Mouse (Mus musculus): ENCODE results near the gene Ago4.

DNA sequence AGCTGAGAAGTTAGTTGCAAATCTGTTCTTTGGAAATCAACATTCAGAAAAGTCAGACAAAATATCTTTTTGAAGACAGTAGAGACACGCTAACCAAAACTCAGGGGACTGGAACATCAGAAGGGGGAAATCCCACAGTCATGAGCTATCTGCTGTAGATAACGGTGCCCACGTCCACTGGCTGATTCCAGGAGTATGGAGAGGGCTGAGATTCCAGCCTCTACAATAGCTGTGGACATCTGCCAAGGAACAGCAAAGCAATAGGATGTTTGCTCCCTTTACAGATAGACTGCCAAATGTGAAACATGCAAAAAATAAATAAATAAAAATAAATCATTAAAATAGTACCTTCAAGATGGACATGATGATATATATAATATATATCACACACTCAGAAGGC lies 88.7 kb downstream of the Ago4 start:
- TF ChIP-seq CTCF (IDR thresholded peaks at IDR 0.05; ENCODE audit: insufficient read depth, low read depth, low read length) (no peak), POLR2A (IDR thresholded peaks at IDR 0.05; ENCODE audit: insufficient read depth, low read depth, low read length) (no peak)

All from olfactory bulb, adult 2 months (tissue).